13 mouse cellular contexts compared by ENCODE assay signal in the genomic region with DNA sequence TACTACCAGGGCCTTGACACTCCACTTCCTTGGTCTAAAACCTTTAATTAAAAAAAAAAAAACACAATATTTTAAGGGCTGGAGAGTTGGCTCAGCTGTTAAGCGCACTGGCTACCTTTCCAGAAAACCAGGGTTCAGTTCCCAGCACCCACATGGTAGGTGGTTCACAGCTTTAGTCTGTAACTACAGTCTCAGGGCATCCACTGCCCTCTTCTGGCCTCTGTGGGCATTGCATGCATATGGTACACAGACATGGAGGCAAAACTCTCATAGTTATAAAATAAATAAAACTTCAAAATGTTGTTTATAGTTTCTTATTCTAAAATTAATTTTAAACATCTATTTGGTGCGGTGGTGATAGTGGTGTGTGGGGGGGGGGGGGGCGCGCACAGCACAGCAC. TPM values are rescaled to one million over a fixed set of nuclear protein-coding genes. Genes with fewer than 3 reads are reported as not detected.
DNase-seq lines count a peak whose midpoint lies in the region; ATAC-seq and TF ChIP-seq lines count a peak whose summit lies in the region.
"Had no signal": no experiment of that assay in that cellular context is flagged by ENCODE, and none has a peak within 500 bp of the region (broad histone marks: within the 10 kb centered on the region; RNA-seq: fewer than 3 reads in every experiment).

No protein-coding gene starts in this region.

- no peak overlapping the region for H3K27ac ChIP-seq in heart, embryonic 10.5 days
- H3K27ac ChIP-seq in lung, postnatal 0 days (ENCODE audit: low read length): no peak overlapping the region
- no peak overlapping the region for H3K27ac ChIP-seq in liver, embryonic 14.5 days

- H3K27me3 ChIP-seq in heart, embryonic 10.5 days (ENCODE audit: insufficient read depth, poor library complexity, severe bottlenecking): peaks cover 39% of the 10 kb centered on the region
- no peaks in the 10 kb centered on the region for H3K27me3 ChIP-seq in lung, postnatal 0 days (replicated peaks; ENCODE audit: insufficient read depth, low read length)
- peaks cover 41% of the 10 kb centered on the region for H3K27me3 ChIP-seq in E14TG2a.4 (ENCODE audit: insufficient read depth, low read length)
- H3K27me3 ChIP-seq in liver, embryonic 14.5 days (ENCODE audit: control insufficient read depth, insufficient read depth, low read length): peaks cover 27% of the 10 kb centered on the region

- DNase-seq in heart, adult 11 months: peak; percentile 77
- DNase-seq in heart, embryonic 10.5 days (ENCODE audit: low spot score): no peak
- no peak for DNase-seq in lung, postnatal 0 days (ENCODE audit: low spot score)
- DNase-seq in lung, postnatal 4 days: no peak
- DNase-seq in liver, embryonic 14.5 days (ENCODE audit: low read depth in 3 of 3, low spot score in 3 of 3): no peak
- no peak for DNase-seq in left cerebral cortex, adult 18-20 months (ENCODE audit: low spot score in 2 of 2)
- DNase-seq in cerebellum, postnatal 10 days: no peak
- DNase-seq: adrenal gland, adult 2 months; gastrocnemius, postnatal 10 days; retina, postnatal 1 day had no signal

- H3K9me3 ChIP-seq in heart, embryonic 10.5 days: no peaks in the 10 kb centered on the region
- H3K9me3 ChIP-seq in lung, postnatal 0 days (ENCODE audit: low read length): no peaks in the 10 kb centered on the region
- H3K9me3 ChIP-seq in E14TG2a.4 (ENCODE audit: low read length): no peaks in the 10 kb centered on the region
- H3K9me3 ChIP-seq in liver, embryonic 14.5 days (ENCODE audit: control insufficient read depth, low read length): peaks cover 2% of the 10 kb centered on the region; the same call in 1 of the 2 replicates

- TF ChIP-seq CTCF in lung, postnatal 0 days (IDR thresholded peaks at IDR 0.05): peak; percentile 56
- peak; percentile 57 for TF ChIP-seq CTCF in E14TG2a.4 (conservative IDR thresholded peaks at IDR 0.05; ENCODE audit: low read length)
- peak; percentile 70 for TF ChIP-seq CTCF in liver, embryonic 14.5 days (IDR thresholded peaks at IDR 0.05; ENCODE audit: low read depth)

- WGBS in heart, embryonic 10.5 days: 89% methylated on average over 4 of the region's 4 CpGs
- WGBS in lung, postnatal 0 days: 97% methylated on average over 4 of the region's 4 CpGs
- WGBS in liver, embryonic 14.5 days (ENCODE audit: insufficient replicate concordance): 76% methylated on average over 4 of the region's 4 CpGs

- H3K4me1 ChIP-seq in heart, embryonic 10.5 days: peaks cover 16% of the 10 kb centered on the region
- no peaks in the 10 kb centered on the region; the same call in 1 of the 2 replicates for H3K4me1 ChIP-seq in lung, postnatal 0 days (ENCODE audit: insufficient read depth, low read depth, low read length)
- H3K4me1 ChIP-seq in E14TG2a.4 (replicated peaks; ENCODE audit: low read depth, low read length): peaks cover 9% of the 10 kb centered on the region; the same call in 1 of the 2 replicates
- H3K4me1 ChIP-seq in liver, embryonic 14.5 days (replicated peaks; ENCODE audit: control insufficient read depth in 2 of 2, insufficient read depth in 2 of 2, low read length in 1 of 2): no peaks in the 10 kb centered on the region

- no peak for TF ChIP-seq EP300 in lung, postnatal 0 days (IDR thresholded peaks at IDR 0.05)
- TF ChIP-seq EP300 in liver, embryonic 14.5 days (IDR thresholded peaks at IDR 0.05; ENCODE audit: low read depth): no peak

- no peak overlapping the region for H3K9ac ChIP-seq in lung, postnatal 0 days (replicated peaks; ENCODE audit: low read depth)
- no peak overlapping the region for H3K9ac ChIP-seq in liver, embryonic 14.5 days (replicated peaks)

- no peak for ATAC-seq in lung, postnatal 0 days
- no peak for ATAC-seq in liver, embryonic 14.5 days (ENCODE audit: insufficient read depth)
- ATAC-seq: hindbrain, embryonic 16.5 days had no signal

- H3K4me3 ChIP-seq in heart, embryonic 10.5 days: no peak overlapping the region
- no peak overlapping the region for H3K4me3 ChIP-seq in lung, postnatal 0 days (ENCODE audit: low read depth, low read length)
- no peak overlapping the region for H3K4me3 ChIP-seq in E14TG2a.4 (replicated peaks; ENCODE audit: low read length)
- no peak overlapping the region for H3K4me3 ChIP-seq in liver, embryonic 14.5 days (ENCODE audit: insufficient read depth in 1 of 2, low read depth in 2 of 2, low read length in 2 of 2)
- H3K4me3 ChIP-seq: myocyte had no signal

- no peak overlapping the region for H3K4me2 ChIP-seq in lung, postnatal 0 days (replicated peaks; ENCODE audit: low read depth, low read length)
- H3K4me2 ChIP-seq in liver, embryonic 14.5 days (ENCODE audit: low read depth): no peak overlapping the region

- no peaks in the 10 kb centered on the region for H3K36me3 ChIP-seq in heart, embryonic 10.5 days
- no peaks in the 10 kb centered on the region for H3K36me3 ChIP-seq in lung, postnatal 0 days (ENCODE audit: insufficient read depth, low read length)
- no peaks in the 10 kb centered on the region for H3K36me3 ChIP-seq in E14TG2a.4 (ENCODE audit: insufficient read depth, low read length)
- no peaks in the 10 kb centered on the region for H3K36me3 ChIP-seq in liver, embryonic 14.5 days (replicated peaks; ENCODE audit: control insufficient read depth, insufficient read depth, low read depth)

RNA-seq across cellular contexts. Expression of a gene that starts 1.6 kb away (rescaled TPM):
- polyA plus RNA-seq in heart, embryonic 10.5 days (2016; fragmentation: Nextera tagmentation; extraction: Ambion mirVana): 1.2 and 1.9 TPM in 2 replicates
- polyA plus RNA-seq in lung, postnatal 0 days (2015; fragmentation: Nextera tagmentation; extraction: Ambion mirVana): 4.1 and 4.5 TPM in 2 replicates
- 0.90 and 0.92 TPM in 2 replicates for polyA plus RNA-seq in liver, embryonic 14.5 days (2012; rRNA removed)
- 0.38 and 0.58 TPM in 2 replicates for polyA plus RNA-seq in liver, embryonic 14.5 days (2014; fragmentation: Nextera tagmentation; extraction: Ambion mirVana)
- total RNA-seq in left cerebral cortex, adult 18-20 months (2021): 1 to 10 TPM in 1 of 2 experiments, under 1 TPM in 1; 0.95 to 1.0 TPM
